In the genomic region with DNA sequence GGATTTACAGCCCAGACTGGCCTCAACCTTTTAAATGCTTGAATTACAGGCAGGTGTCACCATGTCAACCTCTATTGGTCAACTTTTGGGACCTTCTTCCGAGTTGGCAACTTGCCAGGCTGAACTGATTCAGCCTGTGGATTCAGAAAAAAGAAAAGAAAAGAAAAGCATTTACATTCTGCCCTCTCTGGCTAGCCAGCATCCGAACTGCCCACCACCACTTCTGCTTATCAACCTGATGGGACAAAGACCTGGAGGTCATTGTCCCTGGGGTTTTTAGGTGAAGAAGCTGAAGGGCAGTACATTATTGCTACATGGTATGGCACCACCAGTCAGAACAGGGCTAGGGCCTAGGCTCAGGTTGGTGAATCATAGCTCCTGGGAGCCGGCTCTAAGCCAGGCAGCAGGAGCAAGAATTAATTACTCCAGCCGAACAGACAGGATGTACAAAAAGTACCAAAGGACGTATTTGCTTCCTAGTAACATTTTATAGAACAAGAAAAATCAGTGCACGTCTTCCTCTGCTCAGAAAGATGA, we compare ENCODE assay signal across 20 mouse cellular contexts. TPM values are rescaled to one million over a fixed set of nuclear protein-coding genes. Genes with fewer than 3 reads are reported as not detected.
DNase-seq lines count a peak whose midpoint lies in the region.
"Had no signal": no experiment of that assay in that cellular context is flagged by ENCODE, and none has a peak within 500 bp of the region (broad histone marks: within the 10 kb centered on the region; RNA-seq: fewer than 3 reads in every experiment).

No protein-coding gene starts in this region.

- peak; percentile 19 for DNase-seq in layer of hippocampus, adult 9-11 months
- DNase-seq in layer of hippocampus, postnatal 36 days, result no peak
- peak; percentile 22 for DNase-seq in urinary bladder, postnatal 14 days (ENCODE audit: low spot score)
- no peak for DNase-seq in urinary bladder, postnatal 4 days (ENCODE audit: low spot score in 2 of 2)
- DNase-seq in adrenal gland, postnatal 10 days, result peak; percentile 41
- no peak for DNase-seq in natural killer cell, adult 2 months (ENCODE audit: low spot score in 2 of 2)
- DNase-seq in lung, postnatal 10 days, result no peak
- DNase-seq: cerebellum, adult 11 months; cerebellum, postnatal 10 days; forebrain, postnatal 0 days; gastrocnemius, postnatal 14 days; heart, adult 11 months; heart, postnatal 10 days; kidney, adult 8-10 months; right cerebral cortex, adult 18-20 months; right cerebral cortex, postnatal 4 days; thymus, adult 18-20 months had no signal

RNA-seq across cellular contexts. Expression of a gene that starts 1.5 kb away (rescaled TPM):
- 1 to 10 TPM; 2.4 to 2.5 TPM for total RNA-seq in layer of hippocampus, postnatal 36 days (2021)
- under 1 TPM; 0.30 to 0.39 TPM for total RNA-seq in adrenal gland, postnatal 10 days (2021)

RNA-seq across cellular contexts. Expression of a gene that starts 38.6 kb away (rescaled TPM):
- not detected for total RNA-seq in layer of hippocampus, postnatal 36 days (2021)
- 10 to 100 TPM; 12.3 to 28.2 TPM for total RNA-seq in adrenal gland, postnatal 10 days (2021)
- total RNA-seq: forebrain, postnatal 0 days; gastrocnemius, postnatal 14 days; heart, postnatal 10 days; layer of hippocampus, adult 2 months; MEL had no signal

RNA-seq across cellular contexts. Expression of a gene that starts 57.6 kb away (rescaled TPM):
- not detected for total RNA-seq in layer of hippocampus, postnatal 36 days (2021)
- not detected for total RNA-seq in adrenal gland, postnatal 10 days (2021)
- total RNA-seq: forebrain, postnatal 0 days; gastrocnemius, postnatal 14 days; heart, postnatal 10 days; layer of hippocampus, adult 2 months; left cerebral cortex, postnatal 14 days; MEL had no signal

Comparison
In these comparisons a context has a peak if more than half of its experiments do, and no peak if none do; other contexts are left out.
1. DNase-seq: peak in layer of hippocampus, adult 9-11 months (single experiment), urinary bladder, postnatal 14 days (single experiment) and adrenal gland, postnatal 10 days (single experiment); none in layer of hippocampus, postnatal 36 days (0 of 2), urinary bladder, postnatal 4 days (0 of 2), natural killer cell, adult 2 months (0 of 2) and lung, postnatal 10 days (single experiment).
2. RNA of a gene that starts 38.6 kb away (total RNA-seq): 12.3 to 28.2 TPM in adrenal gland, postnatal 10 days; not detected in layer of hippocampus, postnatal 36 days; every median in the first group is over 10 times any median in the second.